Mouse (Mus musculus) cerebellum, postnatal 10 days (tissue): ENCODE results near the gene Snw1.

Experiments
- DNase-seq, 2 experiments: peaks; one replicate each; pipeline ENCODE4 v3.0.0; 2021; ENCODE audit warnings: mixed read lengths in 2 of 2

The Snw1 gene

GRCm38 (mm10) chr12:87421708-87422507 is 50.2 kb downstream of the Snw1 start:
- peak; percentile 22 to 31 for DNase-seq

GRCm38 (mm10) chr12:87419974-87420485 is 52.0 kb downstream of the Snw1 start:
- DNase-seq, result no peak

- DNase-seq, result peak; percentile 46 to 65
Measured at GRCm38 (mm10) chr12:87418921-87419320, 53.2 kb downstream of the Snw1 start.

GRCm38 (mm10) chr12:87416690-87417089 is 55.4 kb downstream of the Snw1 start:
- DNase-seq, result peak; percentile 65 to 73

- no peak for DNase-seq
Measured at GRCm38 (mm10) chr12:87415358-87415757, 56.7 kb downstream of the Snw1 start.

GRCm38 (mm10) chr12:87413179-87413790 is 58.8 kb downstream of the Snw1 start:
- peak; percentile 88 to 91 for DNase-seq

GRCm38 (mm10) chr12:87410999-87411398 is 61.1 kb downstream of the Snw1 start:
- DNase-seq, result no peak

GRCm38 (mm10) chr12:87409123-87409522 is 63.0 kb downstream of the Snw1 start:
- DNase-seq, result no peak

GRCm38 (mm10) chr12:87407869-87408605 is 64.0 kb downstream of the Snw1 start:
- DNase-seq, result no peak

GRCm38 (mm10) chr12:87405721-87406120 is 66.4 kb downstream of the Snw1 start:
- DNase-seq, result no peak

- no peak for DNase-seq
Measured at GRCm38 (mm10) chr12:87405165-87405564, 66.9 kb downstream of the Snw1 start.

- DNase-seq, result no peak
Measured at GRCm38 (mm10) chr12:87401883-87402282, 70.2 kb downstream of the Snw1 start.

GRCm38 (mm10) chr12:87399119-87399819 is 72.8 kb downstream of the Snw1 start:
- no peak for DNase-seq
